Mouse (Mus musculus) testis, postnatal 10 days (tissue): ENCODE data around the gene Rbfox3.

Experiments
- DNase-seq: peaks from one replicate; pipeline ENCODE4 v3.0.0; 2021; ENCODE audit warnings: low spot score

Rbfox3 gene

GRCm38 (mm10) chr11:118667946-118668345 is 243.5 kb downstream of the Rbfox3 start:
- DNase-seq: no peak

- no peak for DNase-seq
Measured at GRCm38 (mm10) chr11:118666172-118666571, 245.2 kb downstream of the Rbfox3 start.

DNA sequence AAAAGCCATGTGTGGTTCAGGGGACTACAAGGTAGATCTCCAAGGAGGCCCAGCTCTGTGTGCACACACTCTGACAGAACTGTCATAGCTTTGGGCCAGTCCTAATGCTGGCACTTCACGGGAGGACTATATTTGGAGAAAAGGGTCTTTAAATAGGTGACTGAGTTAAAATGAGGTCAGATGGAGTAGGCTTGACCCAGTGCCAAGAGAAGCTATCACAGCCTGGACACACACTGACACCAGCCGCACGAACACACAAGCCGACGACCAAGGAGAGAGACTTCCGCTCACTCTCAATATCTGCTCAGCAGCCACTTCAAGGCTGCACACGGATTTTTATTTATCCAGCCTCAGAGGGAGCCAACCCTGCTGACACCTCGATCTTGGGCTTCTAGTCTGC is 248.1 kb downstream of the Rbfox3 start:
- no peak for DNase-seq

DNA sequence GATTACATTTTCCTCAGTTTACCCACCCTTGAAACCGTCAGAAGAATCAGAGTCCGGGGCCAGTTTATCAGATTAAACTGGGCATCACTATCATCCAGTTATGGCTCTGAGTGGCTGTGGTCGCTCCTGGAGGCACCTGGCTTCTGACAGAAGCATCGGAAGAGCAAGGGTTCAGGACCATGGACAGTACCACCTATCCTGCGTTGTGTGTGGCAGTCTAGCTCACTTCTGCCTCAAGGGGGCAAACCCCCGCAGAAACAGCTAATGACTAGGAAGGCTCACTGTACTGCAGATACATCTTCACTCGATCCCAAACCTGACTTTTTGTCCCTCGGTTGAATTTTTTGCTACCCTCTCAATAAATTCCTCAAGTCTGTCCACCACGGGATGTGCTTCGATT is 252.1 kb downstream of the Rbfox3 start:
- DNase-seq: peak; percentile 53

- DNase-seq: no peak
Measured at GRCm38 (mm10) chr11:118655833-118656232, 255.6 kb downstream of the Rbfox3 start.

- no peak for DNase-seq
Measured at GRCm38 (mm10) chr11:118653521-118654318, 257.7 kb downstream of the Rbfox3 start.

DNA sequence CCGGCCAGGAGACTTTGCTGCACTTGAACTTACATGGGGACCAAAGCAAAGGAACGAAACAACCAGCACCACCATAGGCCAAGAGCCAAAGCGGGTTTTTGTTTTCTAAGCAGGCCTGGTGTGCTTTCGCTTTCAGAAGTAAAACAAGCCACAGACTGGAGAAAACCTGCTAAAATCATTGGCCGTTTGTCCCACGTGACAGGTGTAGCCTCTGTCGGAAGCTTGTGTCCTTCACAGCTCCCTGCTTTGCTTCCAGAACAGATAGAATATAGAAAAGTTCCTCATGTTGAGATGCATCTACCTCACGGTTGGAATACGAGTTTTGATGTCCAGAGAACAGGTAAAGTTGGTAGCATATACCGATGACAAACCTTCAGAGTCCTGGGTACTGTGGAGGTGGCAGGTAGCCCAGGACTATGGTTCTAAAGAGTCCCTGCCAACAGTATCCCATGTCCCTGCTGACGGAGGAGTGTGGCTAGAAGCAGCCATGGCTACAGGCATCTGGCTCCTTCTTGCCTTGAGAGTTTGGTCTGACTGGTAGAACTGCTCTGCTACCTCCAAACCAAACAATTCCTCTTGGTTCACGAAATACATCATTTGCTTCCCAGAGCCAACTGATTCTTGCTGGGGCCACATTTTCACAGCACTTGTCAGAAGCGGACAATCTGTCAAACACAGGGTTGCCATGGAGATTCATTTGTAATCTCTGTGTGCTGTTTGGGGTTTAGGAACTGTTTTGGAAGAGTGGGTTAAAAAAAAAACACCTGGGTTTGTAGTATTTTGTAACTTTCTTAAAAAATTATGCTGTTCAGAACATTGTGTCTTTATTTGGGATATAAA is 258.8 kb downstream of the Rbfox3 start:
- DNase-seq: no peak

DNA sequence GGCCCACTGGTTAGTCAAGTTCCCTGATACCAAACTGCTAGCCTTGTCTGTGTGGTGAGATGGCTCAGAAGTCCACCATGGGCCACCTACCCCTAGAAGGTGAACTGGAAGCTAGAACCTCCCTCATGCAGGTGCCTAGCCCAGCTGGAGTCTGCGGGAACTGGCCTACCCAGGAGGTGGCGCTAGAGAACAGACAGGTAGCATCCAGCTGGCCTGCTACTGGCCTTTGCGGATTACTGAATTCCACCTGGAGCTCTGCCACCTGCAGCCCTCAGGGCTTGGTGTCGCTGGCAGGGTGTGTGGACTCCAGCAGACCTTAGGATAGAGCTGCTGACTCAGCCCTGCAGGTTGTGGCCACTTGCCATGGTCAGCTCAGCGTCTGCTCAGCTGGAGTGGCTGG is 263.0 kb downstream of the Rbfox3 start:
- DNase-seq: peak; percentile 75

- DNase-seq: no peak
Measured at GRCm38 (mm10) chr11:118646864-118647263, 264.5 kb downstream of the Rbfox3 start.

GRCm38 (mm10) chr11:118645158-118645557 is 266.2 kb downstream of the Rbfox3 start:
- no peak for DNase-seq

GRCm38 (mm10) chr11:118640706-118641105 is 270.7 kb downstream of the Rbfox3 start:
- no peak for DNase-seq

DNA sequence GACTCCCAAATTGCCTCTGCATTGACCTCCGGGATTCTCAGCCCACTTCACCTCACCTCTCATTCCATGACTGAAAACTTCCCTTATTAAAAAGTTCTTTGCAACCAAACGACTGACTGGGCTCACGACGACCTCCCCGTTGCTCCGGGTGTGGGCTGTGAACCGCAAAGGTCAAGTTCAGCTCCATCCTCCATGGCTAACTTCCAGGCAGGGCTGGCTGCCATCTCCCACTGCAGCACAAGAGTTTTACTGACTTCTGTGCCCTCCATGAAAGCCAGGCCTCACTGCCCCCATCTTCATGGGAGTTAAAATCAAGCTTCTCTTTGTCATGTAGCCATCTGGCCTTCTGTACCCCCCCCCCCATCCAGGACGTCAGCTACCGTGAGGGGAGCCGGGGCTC is 273.7 kb downstream of the Rbfox3 start:
- DNase-seq: no peak

DNA sequence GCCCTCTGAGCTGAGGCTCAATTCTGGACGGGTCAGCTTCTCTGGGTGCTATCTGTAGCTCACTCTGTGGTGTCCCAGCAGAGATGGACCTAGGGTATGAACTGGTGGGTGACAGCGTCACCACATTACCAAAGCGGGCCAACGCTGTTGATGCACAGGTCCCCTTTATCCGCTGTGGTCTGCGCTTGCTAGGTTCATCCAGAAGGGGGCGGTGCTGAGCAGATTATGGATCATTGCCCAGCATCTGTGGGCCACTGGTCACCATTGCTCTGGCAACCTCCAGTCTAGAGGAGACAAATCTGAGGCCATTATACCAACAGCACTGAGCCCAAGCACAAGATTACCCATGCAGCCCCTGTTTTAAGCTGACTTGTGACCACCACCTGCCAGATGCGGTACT is 276.8 kb downstream of the Rbfox3 start:
- DNase-seq: peak; percentile 64

DNA sequence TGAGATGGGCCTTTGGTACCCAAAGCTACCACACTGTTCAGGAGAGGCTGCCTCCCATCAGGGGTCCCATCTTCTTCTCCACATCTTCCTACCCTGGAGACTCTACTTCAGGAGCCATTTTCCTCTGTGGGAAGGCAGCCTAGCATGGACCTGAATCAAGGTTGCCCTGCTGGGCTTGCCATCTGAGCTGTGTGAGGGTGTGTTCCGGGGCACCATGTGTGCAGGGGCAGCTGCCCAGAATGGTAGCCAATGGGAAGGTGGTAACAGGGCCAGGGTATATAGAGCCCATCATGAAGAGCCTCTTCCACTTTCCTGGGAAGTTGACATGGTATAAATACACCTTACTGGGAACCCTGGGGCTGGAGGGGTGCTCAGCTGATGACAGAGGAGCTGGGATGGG is 281.7 kb downstream of the Rbfox3 start:
- DNase-seq: no peak

DNA sequence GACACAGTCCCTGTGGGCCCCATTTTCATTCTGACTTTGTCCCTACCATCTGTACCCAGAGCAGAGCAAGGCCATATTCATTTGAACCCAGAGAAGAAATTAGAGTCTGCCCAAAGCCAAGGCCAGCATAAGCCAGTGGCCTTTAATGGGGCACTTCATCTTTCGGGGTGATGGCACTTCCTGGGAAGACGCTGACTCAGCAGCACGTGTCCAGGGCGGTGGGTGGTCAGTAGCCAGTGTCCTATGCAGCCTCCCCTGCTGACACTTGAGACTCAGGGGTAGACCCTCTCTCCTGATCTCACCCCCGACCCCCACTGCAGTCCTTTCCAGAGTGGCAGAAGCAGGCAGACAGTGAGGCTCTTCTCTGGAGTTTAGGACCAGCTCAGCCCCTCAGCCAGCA is 283.9 kb downstream of the Rbfox3 start:
- no peak for DNase-seq

GRCm38 (mm10) chr11:118620869-118621268 is 290.5 kb downstream of the Rbfox3 start:
- DNase-seq: no peak

DNA sequence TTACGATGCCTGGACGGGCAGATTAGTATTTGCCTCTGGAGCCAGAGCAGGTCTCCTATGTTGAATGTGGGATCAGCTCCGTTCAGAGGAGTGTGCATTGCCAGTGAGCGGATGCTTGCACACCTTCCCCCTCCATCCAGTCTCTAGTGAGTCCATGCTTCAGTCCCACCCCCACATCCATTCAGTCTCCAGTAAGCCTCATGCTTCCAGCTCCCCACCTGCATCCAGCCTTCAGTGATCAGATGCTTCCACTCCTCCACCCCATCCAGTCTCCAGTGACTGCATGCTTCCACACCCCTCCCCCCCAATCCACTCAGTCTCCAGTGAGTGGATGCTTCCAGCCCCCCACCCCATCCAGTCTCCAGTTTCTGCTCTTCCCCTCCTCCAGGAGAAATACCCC is 297.3 kb downstream of the Rbfox3 start:
- DNase-seq: no peak

DNA sequence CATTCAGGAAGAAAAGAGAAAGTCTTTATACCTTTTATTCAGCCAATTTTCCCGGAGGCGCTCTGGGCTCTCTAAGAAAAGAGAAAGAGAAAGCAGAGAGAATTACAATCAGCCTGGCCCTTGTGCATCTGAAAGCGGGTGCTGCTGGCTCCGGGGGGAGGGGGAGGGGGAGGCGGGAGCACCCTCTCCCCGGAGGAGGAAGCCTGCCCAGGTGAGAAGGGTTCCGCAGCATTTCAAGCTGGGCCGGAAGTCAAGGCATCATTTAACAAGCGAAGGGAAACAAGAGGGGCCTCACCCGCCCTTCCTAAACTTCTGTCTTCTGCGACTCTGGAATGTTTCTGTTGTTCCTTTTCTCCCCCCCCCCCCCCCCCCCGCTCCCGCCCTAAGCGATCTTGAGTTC is 301.3 kb downstream of the Rbfox3 start:
- DNase-seq: no peak

DNA sequence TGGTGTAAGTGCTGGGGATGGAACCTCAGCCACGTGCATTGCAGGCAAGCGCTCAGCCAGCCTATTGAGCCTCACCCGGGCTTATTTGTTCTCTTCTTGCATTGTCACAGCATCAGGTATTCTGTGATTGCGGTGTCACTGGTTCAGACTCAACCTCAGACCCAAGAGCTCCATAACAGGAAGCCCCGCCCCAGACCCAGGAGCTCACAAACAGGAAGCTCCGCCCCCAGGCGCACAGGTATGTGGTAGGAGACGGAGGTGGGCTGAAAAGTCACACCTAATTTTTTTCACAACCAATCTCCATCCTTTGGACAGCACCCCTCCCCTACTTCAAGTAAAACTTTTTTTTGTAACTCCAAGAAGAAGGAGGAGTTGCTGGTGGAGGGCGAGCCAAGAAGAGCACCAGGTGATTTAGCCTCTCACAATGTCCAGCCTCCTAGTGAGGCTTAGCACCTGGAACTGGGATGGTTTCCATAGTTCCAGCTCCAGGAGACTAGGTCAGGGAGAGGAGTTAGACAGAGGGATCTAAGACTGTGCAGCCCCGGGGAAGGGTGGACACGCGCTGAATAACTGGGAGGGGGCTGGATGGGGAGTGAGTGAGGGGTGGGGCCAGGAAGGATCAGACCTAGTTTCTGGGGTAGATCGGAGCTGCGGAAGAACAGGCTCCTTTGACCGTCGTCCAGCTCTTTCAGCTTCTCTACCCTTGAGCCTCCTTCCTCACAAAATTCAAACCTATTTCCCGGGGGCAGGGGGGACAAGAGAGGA is 302.0 kb downstream of the Rbfox3 start:
- no peak for DNase-seq

- no peak for DNase-seq
Measured at GRCm38 (mm10) chr11:118607927-118608326, 303.5 kb downstream of the Rbfox3 start.

- no peak for DNase-seq
Measured at GRCm38 (mm10) chr11:118605570-118605969, 305.8 kb downstream of the Rbfox3 start.

DNA sequence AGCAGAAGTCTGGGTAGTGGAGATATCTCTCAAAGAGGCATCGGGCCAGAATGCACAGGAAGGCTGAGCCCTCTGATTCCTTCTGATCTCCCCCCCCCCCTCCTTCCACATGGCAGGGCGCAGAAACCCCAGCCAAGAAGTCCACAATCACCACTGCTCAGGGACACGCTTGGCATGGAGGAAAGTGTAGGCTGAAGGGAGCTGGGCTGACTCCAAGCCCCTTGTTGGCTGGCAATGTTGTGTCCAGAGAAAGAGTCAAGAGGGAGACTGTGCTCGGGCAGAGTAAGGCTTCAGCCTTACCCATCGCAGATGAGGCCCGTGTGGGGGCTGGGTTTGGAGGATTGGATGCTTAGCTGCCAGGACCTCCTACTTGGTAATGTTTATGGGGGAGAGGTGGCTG is 307.2 kb downstream of the Rbfox3 start:
- DNase-seq: no peak

DNA sequence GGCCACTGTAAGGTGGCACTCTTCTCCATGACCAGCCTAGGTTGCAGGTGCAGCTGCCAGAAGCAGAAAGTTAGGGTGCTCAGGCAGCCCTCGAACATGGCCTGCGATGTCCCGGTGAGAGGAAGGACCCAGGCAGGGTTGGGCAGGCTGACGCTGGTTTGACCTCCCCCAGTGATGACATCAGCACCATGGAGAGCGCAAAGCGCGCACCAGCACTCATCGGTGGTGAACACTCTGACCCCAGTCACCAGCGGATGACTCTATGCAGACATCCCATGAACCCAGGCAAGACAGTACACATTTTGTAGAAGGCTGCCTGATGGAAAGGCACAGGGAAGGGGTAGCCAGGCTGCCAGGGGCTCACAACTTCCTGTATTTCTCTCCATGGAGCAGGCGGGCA is 308.3 kb downstream of the Rbfox3 start:
- peak; percentile 63 for DNase-seq
